Mouse (Mus musculus) MEL (cell line): ENCODE measurements around the gene Hist1h2bh. TPM values are rescaled to one million over a fixed set of nuclear protein-coding genes. Genes with fewer than 3 reads are reported as not detected.
A peak's percentile ranks its signal among the peaks of the same experiment; 100 is the strongest.
"Not testable (repeated sequence)": the region's sequence is repeated elsewhere in the genome, so short reads cannot be mapped to it uniquely, and the experiment has no call there.

ENCODE experiments used
- DNase-seq: peaks from one replicate; pipeline ENCODE4 v3.0.0; 2011; ENCODE audit warnings: low read depth, low spot score
- H3K27ac ChIP-seq: 2 replicates; pipeline ENCODE4 v1.5.1; 2012; ENCODE audit warnings: low read depth, mild to moderate bottlenecking, control low read depth, low read length, moderate library complexity; ENCODE audit not compliant: control insufficient read depth
- H3K27me3 ChIP-seq, 2 experiments: fragments of 150-350 bp in 1 of 2; sonication (generic) in 1 of 2; 2 replicates each; pipeline ENCODE4 v1.6.1; 2012; ENCODE audit warnings: low read length in 2 of 2, mild to moderate bottlenecking in 2 of 2, improper control_type of control experiment in 1 of 2, moderate library complexity in 1 of 2; ENCODE audit not compliant: insufficient read depth in 2 of 2, control insufficient read depth in 1 of 2
- H3K36me3 ChIP-seq, 2 experiments: 2 replicates each; pipeline ENCODE4 v1.6.1; 2012 to 2014; ENCODE audit warnings: low read length in 2 of 2, improper control_type of control experiment in 1 of 2, inconsistent platforms in 1 of 2, mild to moderate bottlenecking in 1 of 2; ENCODE audit not compliant: insufficient read depth in 2 of 2, control insufficient read depth in 1 of 2
- H3K4me1 ChIP-seq, 2 experiments: fragments of 150-350 bp in 1 of 2; sonication (generic) in 1 of 2; 2 replicates each; pipeline ENCODE4 v1.6.1; 2012; ENCODE audit warnings: low read length in 2 of 2, improper control_type of control experiment in 1 of 2, mild to moderate bottlenecking in 1 of 2; ENCODE audit not compliant: insufficient read depth in 2 of 2, control insufficient read depth in 1 of 2
- H3K4me3 ChIP-seq, 2 experiments: fragments of 150-350 bp in 1 of 2; sonication (generic) in 1 of 2; 2 replicates each; pipeline ENCODE4 v1.5.1; 2012; ENCODE audit warnings: low read depth in 2 of 2, low read length in 2 of 2, mild to moderate bottlenecking in 2 of 2, moderate library complexity in 2 of 2, control low read depth in 1 of 2, improper control_type of control experiment in 1 of 2; ENCODE audit not compliant: control insufficient read depth in 1 of 2, insufficient read depth in 1 of 2
- H3K79me2 ChIP-seq: 2 replicates; pipeline ENCODE4 v1.6.1; 2012; ENCODE audit warnings: mild to moderate bottlenecking, low read length, moderate library complexity; ENCODE audit not compliant: control insufficient read depth, poor library complexity, insufficient read depth
- H3K9ac ChIP-seq: 2 replicates; pipeline ENCODE4 v1.6.1; 2012; ENCODE audit warnings: low read depth, mild to moderate bottlenecking, control low read depth, low read length, moderate library complexity; ENCODE audit not compliant: control insufficient read depth, poor library complexity, severe bottlenecking
- H3K9me3 ChIP-seq: fragments of 150-350 bp; sonication (generic); replicated peaks from 2 replicates; pipeline ENCODE4 v1.6.1; 2012; ENCODE audit warnings: mild to moderate bottlenecking, low read length, improper control_type of control experiment, moderate library complexity; ENCODE audit not compliant: insufficient read depth
- CTCF ChIP-seq, 3 experiments: IDR thresholded peaks in 2 of 3; conservative IDR thresholded peaks in 1 of 3; 2 replicates each; pipeline ENCODE4 v1.5.1; 2011 to 2012; ENCODE audit warnings: low read length in 3 of 3, low read depth in 2 of 3, mild to moderate bottlenecking in 2 of 3, improper control_type of control experiment in 1 of 3, inconsistent platforms in 1 of 3, mixed read lengths in 1 of 3, moderate library complexity in 1 of 3; ENCODE audit not compliant: control insufficient read depth in 1 of 3, insufficient read depth in 1 of 3, poor library complexity in 1 of 3, severe bottlenecking in 1 of 3
- GATA1 ChIP-seq: IDR thresholded peaks from 2 replicates; pipeline ENCODE4 v1.6.1; 2011; ENCODE audit warnings: low read depth, low read length, improper control_type of control experiment
- KAT2A ChIP-seq: conservative IDR thresholded peaks from 2 replicates; pipeline ENCODE4 v1.6.1; 2012; ENCODE audit warnings: low read depth, low read length, improper control_type of control experiment, inconsistent platforms
- NELFE ChIP-seq: IDR thresholded peaks from 2 replicates; pipeline ENCODE4 v1.6.1; 2011; ENCODE audit warnings: low read depth, low read length, improper control_type of control experiment
- NRF1 ChIP-seq: IDR thresholded peaks from 2 replicates; pipeline ENCODE4 v1.6.1; 2014; ENCODE audit warnings: low read depth, mild to moderate bottlenecking, inconsistent platforms, low read length, improper control_type of control experiment, moderate library complexity; ENCODE audit not compliant: poor library complexity, insufficient read depth, severe bottlenecking
- POLR2A ChIP-seq, 2 experiments: IDR thresholded peaks; 2 replicates each; pipeline ENCODE4 v1.6.1; 2011 to 2012; ENCODE audit warnings: low read length in 2 of 2, mild to moderate bottlenecking in 2 of 2, control low read depth in 1 of 2, improper control_type of control experiment in 1 of 2, low read depth in 1 of 2, moderate library complexity in 1 of 2; ENCODE audit not compliant: control insufficient read depth in 1 of 2, insufficient read depth in 1 of 2, poor library complexity in 1 of 2
- POLR2AphosphoS5 ChIP-seq: IDR thresholded peaks from 2 replicates; pipeline ENCODE4 v1.6.1; 2012; ENCODE audit warnings: low read depth, borderline replicate concordance, mild to moderate bottlenecking, inconsistent platforms, low read length, moderate library complexity, mixed read lengths
- SIN3A ChIP-seq: IDR thresholded peaks from 2 replicates; pipeline ENCODE4 v1.6.1; 2012; ENCODE audit warnings: low read length, improper control_type of control experiment, inconsistent platforms
- TBP ChIP-seq: IDR thresholded peaks from 2 replicates; pipeline ENCODE4 v1.8.0; 2011; ENCODE audit warnings: low read depth, low read length, improper control_type of control experiment
- TCF12 ChIP-seq: IDR thresholded peaks from 2 replicates; pipeline ENCODE4 v1.6.1; 2014; ENCODE audit warnings: low read depth, mild to moderate bottlenecking, inconsistent platforms, low read length, improper control_type of control experiment, moderate library complexity
- UBTF ChIP-seq: IDR thresholded peaks from 2 replicates; pipeline ENCODE4 v1.6.1; 2012; ENCODE audit warnings: low read depth, mild to moderate bottlenecking, inconsistent platforms, low read length, improper control_type of control experiment, moderate library complexity, borderline replicate concordance; ENCODE audit not compliant: insufficient read depth
- ZC3H11A ChIP-seq: IDR thresholded peaks from 2 replicates; pipeline ENCODE4 v1.6.1; 2012; ENCODE audit warnings: low read depth, mild to moderate bottlenecking, inconsistent platforms, low read length, improper control_type of control experiment
- ZNF384 ChIP-seq: IDR thresholded peaks from 2 replicates; pipeline ENCODE4 v1.6.1; 2012; ENCODE audit warnings: low read depth, mild to moderate bottlenecking, inconsistent platforms, low read length, improper control_type of control experiment
- polyA plus RNA-seq, 2 experiments: library from polyadenylated mRNA; stranded (reverse) in 1 of 2; unstranded in 1 of 2; fragments of >175 nt in 1 of 2; fragments of >200 nt in 1 of 2; gene quantifications; 2 replicates each; pipeline versions ENCODE4 v1.2.1 to v1.2.4; 2012; ENCODE audit warnings: low replicate concordance in 2 of 2, low read depth in 1 of 2; ENCODE audit not compliant: insufficient read length in 2 of 2, insufficient read depth in 1 of 2, missing spikeins in 1 of 2
- total RNA-seq: library from RNA; depleted of rRNA; stranded (reverse); fragments of 300-350 nt; gene quantifications from 2 replicates; pipeline ENCODE4 v1.2.3, GENCODE M21; 2012; rRNA removed

Hist1h2bh gene
- total RNA-seq (275 and 350 TPM in 2 replicates), polyA plus RNA-seq (under 1 TPM in 1 of 2 experiments, not detected in 1; 0.70 TPM)

- H3K79me2 ChIP-seq, H3K27me3 ChIP-seq, H3K4me1 ChIP-seq, H3K9me3 ChIP-seq: not testable (repeated sequence)
- Histone ChIP-seq H3K4me3 (peak within 1 kb of the TSS; percentile 47 to 56), H3K27ac (peak within 1 kb of the TSS; percentile 99), H3K36me3 (peaks cover 0 to 18% of the 10 kb centered on the region in 2 experiments; a peak in 2 of 4 replicates), H3K9ac (peak within 1 kb of the TSS; percentile 87)
- DNase-seq: peak; percentile 99
- peak; percentile 94; the same call in 1 of the 2 replicates for TF ChIP-seq POLR2AphosphoS5
- peak; percentile 97 to 99 for TF ChIP-seq POLR2A (IDR thresholded peaks at IDR 0.05; ENCODE audit: control insufficient read depth in 1 of 2, insufficient read depth in 1 of 2, low read depth in 1 of 2, low read length in 2 of 2, poor library complexity in 1 of 2)
- 0 out of 2 replicates have a peak, but pooled peaks have one; percentile 10 for TF ChIP-seq GATA1
- peak; percentile 94; the same call in 1 of the 2 replicates for TF ChIP-seq UBTF
- peak; percentile 100 for TF ChIP-seq TBP
These were observed at the start of gene Hist1h2bh for GRCm38 (mm10) chr13:23542999-23543607. Gene Hist1h2bh, minus strand, starts transcription at chr13:23543392.

GRCm38 (mm10) chr13:23592614-23593013, 49.4 kb upstream of the Hist1h2bh start:
- Histone ChIP-seq H3K9me3 (no peaks in the 10 kb centered on the region), H3K79me2 (no peaks in the 10 kb centered on the region), H3K4me3 (no peak overlapping the region), H3K4me1 (peaks cover 15 to 32% of the 10 kb centered on the region in 2 experiments), H3K9ac (no peak overlapping the region; the same call in 1 of the 2 replicates), H3K36me3 (peaks cover 0 to 31% of the 10 kb centered on the region in 2 experiments; a peak in 2 of 4 replicates), H3K27ac (peak overlapping the region; percentile 64; the same call in 1 of the 2 replicates), H3K27me3 (no peaks in the 10 kb centered on the region)
- no peak for DNase-seq
- TF ChIP-seq KAT2A (no peak), CTCF (IDR thresholded peaks at IDR 0.05 in 2 of 3, conservative IDR thresholded peaks at IDR 0.05 in 1 of 3; ENCODE audit: control insufficient read depth in 1 of 3, insufficient read depth in 1 of 3, low read depth in 2 of 3, low read length in 3 of 3, poor library complexity in 1 of 3, severe bottlenecking in 1 of 3) (no peak), GATA1 (no peak), ZNF384 (no peak), NELFE (no peak), TCF12 (no peak), SIN3A (no peak), NRF1 (no peak), ZC3H11A (no peak)

GRCm38 (mm10) chr13:23591886-23592285, 48.7 kb upstream of the Hist1h2bh start:
- not testable (repeated sequence) for DNase-seq
- peaks cover 0 to 34% of the 10 kb centered on the region in 2 experiments; a peak in 2 of 4 replicates for H3K36me3 ChIP-seq

More at GRCm38 (mm10) chr13:23591886-23592285, 48.7 kb upstream of the Hist1h2bh start:
- not testable (repeated sequence) for H3K27ac ChIP-seq, H3K4me3 ChIP-seq, H3K9me3 ChIP-seq, H3K27me3 ChIP-seq, H3K9ac ChIP-seq, H3K79me2 ChIP-seq
- H3K4me1 ChIP-seq: peaks cover 15 to 32% of the 10 kb centered on the region in 2 experiments
